Mouse (Mus musculus) adrenal gland, postnatal 4 days (tissue): ENCODE measurements at regions not wholly inside any gene's neighbourhood (a gene's known extent, or its start where the extent isn't known, plus 50 kb on each side); places are given as distances from the start of the nearest gene placed in this dataset.

Experiments
- DNase-seq, 2 experiments: peaks; one replicate each; pipeline ENCODE4 v3.0.0; 2021 to 2022; ENCODE audit warnings: low spot score in 2 of 2, mixed read lengths in 2 of 2

DNA sequence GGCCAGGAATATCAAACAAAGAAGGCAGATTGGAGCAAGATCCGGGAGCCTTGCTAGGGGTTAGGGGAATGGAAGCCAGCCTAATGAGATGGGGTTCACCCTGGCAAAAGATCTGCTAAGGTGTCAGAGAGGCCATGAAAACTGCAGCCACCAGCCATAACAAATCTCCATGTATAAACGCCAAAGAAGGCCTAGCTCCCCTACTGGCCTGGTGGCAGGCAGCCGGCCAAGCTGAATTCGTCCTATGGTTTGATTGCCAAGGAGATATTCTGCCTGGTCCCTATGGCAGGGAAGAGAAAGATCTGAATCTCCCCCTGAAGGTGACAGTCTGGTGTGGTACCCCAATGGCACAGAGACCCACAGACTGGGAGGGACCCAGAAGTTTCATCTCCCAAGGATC is 104.8 kb upstream of the E030018B13Rik start:
- DNase-seq = no peak

DNA sequence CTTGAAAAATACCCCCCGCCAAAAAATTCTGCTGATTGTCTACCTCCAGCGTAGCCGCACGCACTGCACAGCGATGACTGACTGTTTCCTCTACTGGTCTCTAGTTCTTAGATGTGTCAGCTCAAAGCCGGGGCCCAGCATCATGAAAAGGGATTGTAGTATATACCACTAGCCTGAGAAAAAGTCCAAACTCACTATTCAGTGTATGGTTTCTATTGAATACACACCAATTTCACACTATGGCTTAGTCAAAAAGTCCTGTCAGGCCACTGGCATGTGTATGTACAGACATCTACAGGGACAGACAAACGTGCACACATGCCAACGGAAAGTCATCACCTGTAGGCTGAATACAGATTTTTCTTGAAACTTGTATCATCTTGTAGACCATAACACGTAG is 101.1 kb upstream of the E030018B13Rik start:
- no peak for DNase-seq

DNA sequence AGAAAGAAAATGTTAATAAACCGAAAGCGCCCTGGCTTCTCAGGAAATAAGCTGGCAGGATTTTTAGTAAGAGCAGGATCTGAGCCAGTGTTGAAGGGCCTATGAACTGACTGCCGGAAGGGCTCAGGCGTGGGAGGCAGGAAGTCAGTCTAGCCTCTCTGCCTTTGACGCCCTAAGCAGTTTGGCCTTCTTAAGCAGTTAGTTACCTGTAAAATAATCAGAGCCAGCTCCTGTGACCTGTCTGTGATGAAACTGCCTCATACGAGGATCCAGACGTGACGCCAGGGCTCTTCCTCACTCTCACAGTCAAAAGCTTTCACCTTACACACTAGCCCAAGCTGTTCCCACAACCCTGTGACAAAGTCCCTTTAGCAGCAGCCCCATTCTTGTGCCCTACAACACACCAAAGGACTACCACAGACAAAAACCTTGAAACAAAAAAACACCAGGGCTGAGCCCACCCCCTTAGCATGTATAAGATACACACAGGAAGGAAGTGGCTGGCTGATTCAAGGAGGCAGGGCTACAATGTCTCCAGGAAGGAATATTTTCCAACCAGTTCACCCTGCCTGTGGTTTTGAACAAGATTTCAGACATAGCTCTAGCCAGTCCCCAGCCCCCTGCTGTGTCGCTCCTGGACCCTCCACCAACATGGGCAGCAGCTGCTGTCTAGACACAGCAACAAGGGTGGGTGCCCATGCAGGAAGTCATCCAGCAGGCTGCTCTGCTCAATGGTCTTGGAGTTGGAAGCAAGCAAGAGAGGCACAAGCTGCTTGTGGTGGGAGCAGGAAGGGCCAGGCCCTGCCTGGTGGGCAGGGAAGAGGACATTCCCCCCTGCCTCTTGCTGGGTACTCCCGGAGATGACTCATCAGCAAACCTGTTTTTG is 100.4 kb upstream of the E030018B13Rik start:
- DNase-seq = no peak

DNA sequence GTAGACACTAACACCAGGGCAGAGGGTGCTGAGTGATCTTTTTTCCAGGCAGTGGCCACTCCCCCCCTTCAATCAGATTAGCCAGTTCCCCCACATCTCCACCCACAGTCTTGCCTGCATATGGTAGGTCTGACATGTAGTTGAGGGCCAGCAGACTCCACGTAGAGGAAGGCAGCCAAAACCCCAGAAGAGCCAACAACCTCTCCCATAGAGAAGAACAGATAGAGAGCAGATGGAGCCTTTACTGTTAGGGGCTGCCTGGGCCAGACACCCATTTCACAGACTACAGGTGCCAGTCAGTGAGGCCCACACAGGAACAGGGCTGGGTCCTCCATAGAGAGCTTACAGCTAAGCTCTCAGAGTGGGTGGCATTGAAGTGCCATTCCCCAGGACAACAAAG is 99.2 kb upstream of the E030018B13Rik start:
- no peak for DNase-seq

DNA sequence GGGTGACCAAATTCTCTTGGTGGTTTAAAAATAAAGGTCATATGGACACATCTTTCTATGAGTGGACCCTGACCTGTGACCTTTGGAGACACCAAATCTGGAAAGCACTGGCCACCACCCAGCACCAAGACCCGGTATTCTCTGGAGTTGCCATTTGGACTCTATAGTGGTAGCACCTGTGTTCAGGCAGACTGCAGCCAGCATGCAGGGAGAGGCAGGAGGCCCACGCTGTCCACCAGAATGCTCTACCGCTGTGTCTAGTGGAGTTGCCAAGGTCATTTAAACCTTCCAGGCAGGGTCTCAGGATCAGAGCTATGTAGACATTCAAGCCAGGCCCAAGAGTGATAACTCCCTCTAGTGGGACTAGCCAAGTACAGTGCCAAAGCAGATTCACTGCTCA is 98.6 kb upstream of the E030018B13Rik start:
- DNase-seq = no peak

DNA sequence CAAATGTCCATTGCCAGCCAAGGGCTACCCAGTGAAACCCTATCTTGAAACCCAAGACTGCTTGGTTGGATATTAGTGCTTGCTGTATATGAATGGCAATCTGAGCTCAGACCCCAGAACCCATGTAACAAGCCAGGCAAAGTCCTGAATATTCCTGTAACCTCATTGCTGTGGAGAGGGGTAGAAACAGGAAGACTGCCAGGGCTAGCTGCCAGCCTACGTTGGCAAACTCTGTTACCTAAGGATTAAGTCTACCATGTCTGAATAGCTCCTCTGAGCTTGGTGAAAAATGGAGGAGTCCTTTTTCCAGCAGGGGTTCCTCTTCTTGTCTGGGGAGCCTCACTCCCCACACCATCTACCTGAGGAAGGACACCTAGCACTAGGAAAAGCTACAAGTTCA is 96.4 kb upstream of the E030018B13Rik start:
- no peak for DNase-seq

DNA sequence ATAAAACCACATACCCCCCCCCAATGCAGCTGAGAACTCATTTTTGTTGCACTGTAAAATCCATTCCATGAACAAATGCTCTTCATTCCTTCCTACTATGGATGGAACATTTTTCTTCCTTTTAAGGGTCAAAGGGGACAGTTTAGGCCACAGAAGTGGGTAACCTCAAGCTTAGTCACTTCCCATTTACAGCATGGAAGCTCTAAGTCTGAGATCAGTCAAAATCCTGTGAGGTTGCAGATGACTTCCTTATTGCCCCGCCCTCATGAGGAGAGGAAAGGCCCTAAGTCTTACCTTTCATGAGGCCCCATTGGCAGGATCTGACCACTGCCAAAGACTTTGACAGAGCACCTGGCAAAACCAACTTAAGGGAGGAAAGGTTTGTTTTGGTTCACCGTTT is 94.7 kb upstream of the E030018B13Rik start:
- no peak for DNase-seq

DNA sequence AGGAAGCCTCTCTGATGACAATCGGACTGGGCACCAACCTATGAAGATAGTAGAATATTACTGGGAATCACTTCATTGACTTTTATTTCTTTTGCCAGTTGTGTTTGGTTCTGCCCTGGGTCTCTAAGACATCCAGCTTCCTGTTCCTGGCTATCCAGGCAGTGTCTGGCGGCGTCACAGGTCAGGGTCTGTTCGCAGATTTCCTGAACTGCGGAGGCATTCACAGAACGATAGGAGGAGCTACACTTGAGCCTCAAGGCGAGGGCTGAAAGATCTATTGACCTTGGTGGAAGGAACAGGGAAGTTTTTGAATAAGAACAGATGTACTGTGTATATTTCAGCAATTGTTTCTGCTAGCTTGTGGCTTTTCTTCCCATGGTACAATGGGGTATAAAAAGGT is 92.6 kb upstream of the E030018B13Rik start:
- peak in 1 of 2 experiments; percentile 20 for DNase-seq

DNA sequence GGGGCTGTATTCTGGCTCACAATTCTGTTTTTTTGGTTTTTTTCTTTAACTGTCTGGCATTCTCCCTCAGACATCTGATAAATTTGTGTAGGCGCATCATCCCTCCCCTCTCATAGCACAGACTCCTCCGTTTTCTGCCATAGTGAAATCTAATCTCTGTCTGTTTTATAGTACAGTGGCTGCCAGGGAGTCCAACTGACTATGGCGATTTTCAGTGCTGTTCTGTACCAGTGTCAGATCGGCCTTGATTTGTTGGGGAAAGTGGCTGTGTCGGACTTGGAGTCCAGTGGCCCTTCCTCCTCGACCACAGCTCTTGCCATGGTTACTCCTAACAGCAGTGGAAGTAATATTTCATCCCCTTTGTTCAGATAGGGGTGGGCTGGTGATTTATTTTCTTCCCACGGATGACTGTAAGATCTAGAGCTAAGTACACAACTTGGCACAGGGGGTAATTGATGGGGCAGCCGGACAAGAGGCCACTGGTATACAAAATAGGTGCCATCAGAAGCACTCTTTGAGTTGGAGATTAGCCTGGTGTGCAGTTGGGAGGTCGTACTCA is 87.2 kb upstream of the E030018B13Rik start:
- DNase-seq = no peak

DNA sequence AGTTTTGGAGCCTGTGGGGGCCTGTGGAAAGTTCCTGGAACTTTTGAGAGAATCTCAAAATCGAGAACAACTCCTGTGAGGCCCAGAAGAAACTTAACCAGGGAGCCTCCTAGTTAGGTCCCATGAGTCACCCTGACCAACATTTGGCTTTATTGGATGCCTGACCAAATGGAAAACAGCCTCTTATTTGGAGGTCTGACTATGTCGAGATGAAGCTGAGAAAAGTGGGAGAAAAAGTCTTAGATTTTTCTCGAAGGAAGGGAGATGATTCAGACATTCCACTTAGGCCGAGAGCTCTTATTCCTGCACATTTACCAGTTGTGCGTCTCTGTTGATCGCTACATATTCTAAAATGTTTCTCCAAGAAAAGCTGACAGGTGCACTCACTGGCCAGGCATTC is 83.0 kb upstream of the E030018B13Rik start:
- DNase-seq = no peak

DNA sequence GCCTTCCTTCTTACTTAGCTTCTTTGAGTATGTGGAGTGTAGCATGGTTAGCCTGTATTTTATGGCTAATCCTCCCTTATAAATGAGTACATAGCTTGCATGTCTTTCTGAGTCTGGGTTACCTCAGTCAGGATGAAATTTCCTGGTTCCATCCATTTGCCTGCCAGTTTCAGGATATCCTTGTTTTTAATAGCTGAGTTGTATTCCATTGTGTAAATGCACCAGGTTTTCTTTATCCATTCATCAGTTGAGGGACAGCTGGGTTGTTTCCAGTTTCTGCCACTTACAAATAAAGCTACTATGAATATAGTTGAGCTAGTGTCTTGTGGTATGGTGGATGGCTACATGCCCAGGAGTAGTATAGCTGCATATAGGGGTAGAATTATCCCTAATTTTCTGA is 80.7 kb upstream of the E030018B13Rik start:
- no peak for DNase-seq
